ENCODE assay signal across 10 mouse cellular contexts in the genomic region with DNA sequence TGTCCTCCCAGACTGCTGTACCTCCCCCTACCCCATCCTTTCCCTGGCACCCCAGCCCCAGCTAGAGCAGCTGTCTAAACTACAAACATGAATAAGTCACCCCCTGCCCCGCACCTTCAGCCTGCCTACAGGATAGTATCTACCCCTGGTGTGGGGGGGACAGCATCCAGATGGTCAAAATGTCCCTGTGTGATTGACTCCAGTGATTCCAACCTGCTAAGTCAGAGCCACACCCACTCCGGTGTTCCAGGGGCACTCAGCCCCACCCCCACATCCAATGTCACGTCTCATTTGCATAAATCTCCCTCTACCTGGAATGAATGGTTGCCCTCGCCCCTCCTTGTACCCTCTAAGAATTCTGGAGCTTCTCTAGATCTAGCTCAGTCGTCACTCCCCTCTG. TPM values are rescaled to one million over a fixed set of nuclear protein-coding genes. Genes with fewer than 3 reads are reported as not detected.
DNase-seq lines count a peak whose midpoint lies in the region; ATAC-seq and TF ChIP-seq lines count a peak whose summit lies in the region.
"Had no signal": no experiment of that assay in that cellular context is flagged by ENCODE, and none has a peak within 500 bp of the region (broad histone marks: within the 10 kb centered on the region; RNA-seq: fewer than 3 reads in every experiment).

No protein-coding gene starts in this region.

- no peak overlapping the region for H3K27ac ChIP-seq in heart, embryonic 11.5 days (ENCODE audit: low read depth, low read length)
- H3K27ac ChIP-seq in heart, adult 2 months = no peak overlapping the region
- no peak overlapping the region for H3K27ac ChIP-seq in limb, embryonic 12.5 days
- H3K27ac ChIP-seq in limb, embryonic 10.5 days = no peak overlapping the region
- H3K27ac ChIP-seq in midbrain, embryonic 13.5 days = 0 out of 2 replicates have a peak overlapping the region, but pooled peaks have one; percentile 14
- H3K27ac ChIP-seq: embryonic facial prominence, embryonic 15.5 days had no signal

- no peaks in the 10 kb centered on the region for H3K36me3 ChIP-seq in heart, embryonic 11.5 days (ENCODE audit: control insufficient read depth, insufficient read depth, low read length)
- H3K36me3 ChIP-seq in heart, adult 2 months (ENCODE audit: control insufficient read depth, insufficient read depth, low read length) = no peaks in the 10 kb centered on the region
- H3K36me3 ChIP-seq in limb, embryonic 12.5 days = no peaks in the 10 kb centered on the region
- no peaks in the 10 kb centered on the region for H3K36me3 ChIP-seq in limb, embryonic 10.5 days
- peaks cover 9% of the 10 kb centered on the region; the same call in 1 of the 2 replicates for H3K36me3 ChIP-seq in midbrain, embryonic 13.5 days

- DNase-seq in heart, adult 2 months = no peak
- no peak for DNase-seq in limb, embryonic 10.5 days (ENCODE audit: low spot score)
- DNase-seq in cerebellum, postnatal 10 days = peak; percentile 59 to 66
- no peak for DNase-seq in thymus, postnatal 4 days
- no peak for DNase-seq in left cerebral cortex, postnatal 14 days (ENCODE audit: low spot score in 2 of 2)
- DNase-seq: gastrocnemius, postnatal 14 days had no signal

- peaks cover 6% of the 10 kb centered on the region; the same call in 1 of the 2 replicates for H3K4me1 ChIP-seq in heart, embryonic 11.5 days (ENCODE audit: control insufficient read depth, insufficient read depth, low read length)
- H3K4me1 ChIP-seq in heart, adult 2 months (ENCODE audit: control insufficient read depth, insufficient read depth, low read length) = no peaks in the 10 kb centered on the region
- 0 out of 2 replicates have a peak, but pooled peaks cover 4% of the 10 kb centered on the region for H3K4me1 ChIP-seq in limb, embryonic 12.5 days (replicated peaks)
- peaks cover 11% of the 10 kb centered on the region for H3K4me1 ChIP-seq in limb, embryonic 10.5 days
- H3K4me1 ChIP-seq in midbrain, embryonic 13.5 days (replicated peaks) = peaks cover 24% of the 10 kb centered on the region
- H3K4me1 ChIP-seq: embryonic facial prominence, embryonic 15.5 days had no signal

- TF ChIP-seq CTCF in heart, adult 2 months (IDR thresholded peaks at IDR 0.05) = no peak

- no peak overlapping the region for H3K9ac ChIP-seq in heart, embryonic 11.5 days (ENCODE audit: low read depth, low read length)
- H3K9ac ChIP-seq in heart, adult 2 months (ENCODE audit: low read depth, low read length) = no peak overlapping the region
- H3K9ac ChIP-seq in limb, embryonic 12.5 days (replicated peaks) = no peak overlapping the region
- no peak overlapping the region for H3K9ac ChIP-seq in midbrain, embryonic 13.5 days (replicated peaks)
- H3K9ac ChIP-seq: embryonic facial prominence, embryonic 15.5 days had no signal

- 0 out of 2 replicates have a peak overlapping the region, but pooled peaks have one; percentile 8 for H3K4me3 ChIP-seq in heart, embryonic 11.5 days (ENCODE audit: low read depth, low read length)
- H3K4me3 ChIP-seq in heart, adult 2 months = no peak overlapping the region
- H3K4me3 ChIP-seq in limb, embryonic 12.5 days (replicated peaks) = no peak overlapping the region
- H3K4me3 ChIP-seq in limb, embryonic 10.5 days = no peak overlapping the region
- no peak overlapping the region for H3K4me3 ChIP-seq in midbrain, embryonic 13.5 days (replicated peaks)
- H3K4me3 ChIP-seq: embryonic facial prominence, embryonic 15.5 days had no signal

- H3K79me2 ChIP-seq in heart, adult 2 months (replicated peaks; ENCODE audit: control insufficient read depth, insufficient read depth, low read length) = no peaks in the 10 kb centered on the region

- TF ChIP-seq POLR2A in heart, adult 2 months (IDR thresholded peaks at IDR 0.05; ENCODE audit: insufficient read depth, low read depth, low read length) = no peak

- 27% methylated on average over 5 of the region's 5 CpGs for WGBS in heart, embryonic 11.5 days (ENCODE audit: insufficient replicate concordance)
- 35% methylated on average over 5 of the region's 5 CpGs for WGBS in heart, adult 2 months
- 28% methylated on average over 5 of the region's 5 CpGs for WGBS in limb, embryonic 12.5 days
- WGBS in limb, embryonic 10.5 days = 30% methylated on average over 5 of the region's 5 CpGs
- 30% methylated on average over 5 of the region's 5 CpGs for WGBS in midbrain, embryonic 13.5 days

- no peaks in the 10 kb centered on the region for H3K9me3 ChIP-seq in heart, embryonic 11.5 days (replicated peaks; ENCODE audit: control insufficient read depth, low read length)
- H3K9me3 ChIP-seq in limb, embryonic 12.5 days = no peaks in the 10 kb centered on the region
- H3K9me3 ChIP-seq in limb, embryonic 10.5 days (replicated peaks) = no peaks in the 10 kb centered on the region
- H3K9me3 ChIP-seq in midbrain, embryonic 13.5 days = no peaks in the 10 kb centered on the region
- H3K9me3 ChIP-seq: embryonic facial prominence, embryonic 15.5 days had no signal

- H3K4me2 ChIP-seq in heart, embryonic 11.5 days = peak overlapping the region; percentile 52
- 0 out of 2 replicates have a peak overlapping the region, but pooled peaks have one; percentile 1 for H3K4me2 ChIP-seq in limb, embryonic 12.5 days
- H3K4me2 ChIP-seq in midbrain, embryonic 13.5 days (replicated peaks) = no peak overlapping the region
- H3K4me2 ChIP-seq: embryonic facial prominence, embryonic 15.5 days had no signal

- H3K27me3 ChIP-seq in heart, embryonic 11.5 days (ENCODE audit: control insufficient read depth, insufficient read depth, low read length) = peaks cover 5% of the 10 kb centered on the region; the same call in 1 of the 2 replicates
- no peaks in the 10 kb centered on the region for H3K27me3 ChIP-seq in heart, adult 2 months (ENCODE audit: control insufficient read depth, insufficient read depth, low read length)
- peaks cover 15% of the 10 kb centered on the region; the same call in 1 of the 2 replicates for H3K27me3 ChIP-seq in limb, embryonic 12.5 days
- no peaks in the 10 kb centered on the region for H3K27me3 ChIP-seq in limb, embryonic 10.5 days (ENCODE audit: low read depth, poor library complexity, severe bottlenecking)
- H3K27me3 ChIP-seq in midbrain, embryonic 13.5 days = no peaks in the 10 kb centered on the region
- H3K27me3 ChIP-seq: embryonic facial prominence, embryonic 15.5 days had no signal

- intact Hi-C loops in heart, adult 2 months (cut with DNase I) = no loop called here
- intact Hi-C loops in left cerebral cortex, postnatal 14 days (cut with DNase I) = no loop called here

- ATAC-seq in heart, embryonic 11.5 days (replicated peaks; ENCODE audit: insufficient number of reproducible peaks, low FRiP score, low TSS enrichment) = no peak
- ATAC-seq in limb, embryonic 12.5 days (ENCODE audit: insufficient number of reproducible peaks, insufficient read depth, low FRiP score, low TSS enrichment, low read depth) = no peak
- ATAC-seq in midbrain, embryonic 13.5 days = peak; percentile 35; the same call in 1 of the 2 replicates

- TF ChIP-seq EP300 in heart, adult 2 months (IDR thresholded peaks at IDR 0.05; ENCODE audit: insufficient read depth, low read depth, low read length) = no peak

RNA-seq across cellular contexts. Expression of a gene that starts 13.4 kb away (rescaled TPM):
- 2.1 and 3.0 TPM in 2 replicates for polyA plus RNA-seq in heart, embryonic 11.5 days (2014; fragmentation: Nextera tagmentation; extraction: Ambion mirVana)
- 1 to 10 TPM; 2.3 to 2.4 TPM for total RNA-seq in heart, adult 2 months (2021)
- 3.0 and 4.2 TPM in 2 replicates for polyA plus RNA-seq in heart, adult 2 months (2012; rRNA removed)
- polyA plus RNA-seq in limb, embryonic 12.5 days (2016; fragmentation: Nextera tagmentation; extraction: Ambion mirVana) = 3.0 and 3.1 TPM in 2 replicates
- polyA plus RNA-seq in limb, embryonic 10.5 days (2016; fragmentation: Nextera tagmentation; extraction: Ambion mirVana) = 2.5 and 3.5 TPM in 2 replicates
- 28.0 and 31.0 TPM in 2 replicates for polyA plus RNA-seq in midbrain, embryonic 13.5 days (2015; fragmentation: Nextera tagmentation; extraction: Ambion mirVana)
- total RNA-seq in left cerebral cortex, postnatal 14 days (2021) = 100 to 1,000 TPM; 689 to 707 TPM

Comparison
In these comparisons a context has a peak if more than half of its experiments do, and no peak if none do; other contexts are left out.
1. DNase-seq: peak in cerebellum, postnatal 10 days (2 of 2); none in heart, adult 2 months (0 of 2), limb, embryonic 10.5 days (single experiment), thymus, postnatal 4 days (single experiment) and left cerebral cortex, postnatal 14 days (0 of 2).